Mouse (Mus musculus) urinary bladder, postnatal 14 days (tissue): ENCODE data around the gene Ubash3a.
A peak's percentile ranks its signal among the peaks of the same experiment; 100 is the strongest.

ENCODE experiments used
- DNase-seq: peaks from one replicate; pipeline ENCODE4 v3.0.0; 2021; ENCODE audit warnings: low spot score

Gene Ubash3a

DNA sequence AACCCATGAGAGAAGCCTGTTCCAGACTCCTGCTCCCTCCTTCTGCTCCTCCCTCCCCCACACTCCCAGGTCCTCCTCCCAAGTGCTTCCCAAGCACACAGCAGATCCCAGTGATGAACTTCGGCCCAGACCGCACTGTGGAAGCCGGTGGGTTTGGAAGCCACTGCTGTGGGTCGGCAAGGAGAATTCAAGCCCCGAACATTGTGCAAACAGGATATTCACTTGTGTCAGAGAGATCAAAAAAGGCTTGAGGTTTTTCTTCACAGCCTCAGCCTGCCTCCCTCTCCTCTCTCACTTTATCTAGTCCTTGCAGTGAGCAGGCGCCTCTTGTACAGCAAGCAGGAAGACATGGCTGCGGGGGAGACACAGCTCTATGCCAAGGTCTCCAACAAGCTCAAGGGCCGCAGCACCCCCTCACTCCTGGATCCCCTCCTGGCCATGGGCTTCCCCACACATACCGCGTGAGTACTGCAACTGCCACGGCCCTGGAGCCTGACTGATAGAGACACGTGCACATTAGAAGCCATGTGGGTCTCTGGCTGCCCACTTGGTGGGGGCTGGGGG, at the start of gene Ubash3a:
Ubash3a (plus strand) TSS at position 103 of the 564 bp plus-strand sequence.
- no peak for DNase-seq

DNA sequence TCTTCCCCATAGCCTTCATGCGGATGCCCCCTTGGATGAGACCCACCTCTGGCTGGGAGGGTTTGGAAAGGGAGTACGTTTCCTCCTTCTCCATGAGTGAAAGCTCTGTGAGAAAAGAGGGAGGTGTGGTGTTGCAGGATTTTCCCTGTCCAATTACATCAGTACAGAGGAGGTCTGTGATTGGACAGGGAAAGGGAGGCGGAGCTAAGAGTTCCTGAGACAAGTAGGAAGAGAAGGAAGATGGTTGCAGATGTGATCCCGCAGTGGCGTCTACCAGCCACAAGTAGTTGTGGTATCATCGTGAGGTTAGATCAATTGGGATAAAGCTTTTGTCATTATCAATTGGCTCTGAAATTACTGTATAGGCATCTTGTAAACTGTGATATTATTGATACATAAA, 49.8 kb upstream of the Ubash3a start:
- no peak for DNase-seq

DNA sequence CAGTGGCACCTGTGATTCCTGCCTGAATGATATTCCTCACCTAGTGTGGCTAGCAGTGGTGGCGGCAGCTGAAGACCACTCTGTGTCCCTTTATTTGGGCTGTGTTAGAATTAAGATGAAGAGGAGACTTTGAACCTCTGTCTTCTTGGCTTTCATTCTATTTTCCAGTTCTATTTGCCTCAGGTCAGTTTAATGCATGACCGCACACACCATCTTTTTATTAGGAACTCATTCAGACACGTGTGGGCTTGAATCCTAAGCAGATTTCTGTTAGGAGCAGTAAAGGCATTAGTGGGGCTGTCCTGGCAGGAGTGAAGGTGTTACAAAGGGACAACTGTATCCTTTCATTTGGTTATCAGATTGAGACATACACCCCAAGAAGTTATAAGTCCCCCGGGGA, 47.4 kb upstream of the Ubash3a start:
- DNase-seq = no peak

DNA sequence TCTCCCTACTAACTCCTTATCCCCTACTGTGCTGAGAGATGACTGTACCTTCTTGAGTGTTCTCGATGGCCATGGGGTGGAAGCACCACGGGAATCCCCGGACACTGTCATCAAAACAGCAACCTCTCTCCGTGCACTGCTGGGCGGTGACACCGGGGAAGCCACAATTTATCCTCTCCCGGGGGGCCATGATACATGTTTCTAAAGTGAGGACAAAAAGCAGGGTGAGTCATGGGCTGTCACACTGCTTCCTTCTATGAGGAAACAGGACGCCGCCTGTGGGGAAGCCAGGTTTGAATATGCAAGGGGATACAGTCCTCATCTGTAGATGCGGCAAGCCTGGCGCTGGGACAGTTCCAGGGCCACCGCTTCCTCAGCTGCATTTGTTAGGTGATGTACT, 45.1 kb upstream of the Ubash3a start:
- no peak for DNase-seq

DNA sequence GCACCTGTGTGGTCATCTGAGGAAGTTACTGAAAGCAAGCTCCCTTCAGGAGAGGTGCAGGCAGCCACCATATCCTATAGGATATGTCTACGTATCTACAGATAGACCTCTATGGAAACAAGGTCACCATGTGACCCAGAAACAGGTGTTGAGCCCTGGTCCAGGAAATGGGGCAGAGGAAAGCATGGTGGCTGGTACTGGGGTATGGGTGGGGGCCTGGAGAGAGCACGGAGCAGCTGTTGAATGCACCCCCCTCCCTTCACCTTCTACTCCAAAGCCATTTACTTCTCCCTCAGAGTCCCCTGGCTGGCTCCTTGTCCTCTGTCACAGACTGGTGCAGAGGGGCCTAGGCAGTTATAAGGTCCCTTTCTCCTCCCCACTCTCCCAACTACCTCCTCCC, 43.9 kb upstream of the Ubash3a start:
- DNase-seq = no peak

DNA sequence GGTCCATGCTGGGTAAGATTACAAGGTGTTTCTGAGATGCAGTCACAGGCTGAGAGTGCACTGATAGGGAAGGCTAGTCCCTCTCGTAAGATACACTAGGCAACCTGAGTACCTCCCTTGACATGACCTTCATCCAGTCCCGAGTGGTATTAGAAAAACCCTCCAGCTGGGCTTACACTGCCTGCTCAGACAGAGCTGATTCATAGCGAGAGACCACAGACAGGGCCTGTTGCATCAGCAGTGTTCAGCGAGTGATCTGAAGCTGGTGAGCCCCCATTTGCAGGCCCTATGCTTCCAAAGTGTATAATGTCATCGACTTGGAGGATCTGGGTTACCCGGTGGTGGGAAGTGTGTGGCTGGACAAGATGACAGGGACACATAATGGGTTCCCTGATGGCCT, 42.5 kb upstream of the Ubash3a start, which contains the start of gene Tff1:
Tff1 (minus strand) TSS at position 151 of the 400 bp plus-strand sequence.
- DNase-seq = no peak

DNA sequence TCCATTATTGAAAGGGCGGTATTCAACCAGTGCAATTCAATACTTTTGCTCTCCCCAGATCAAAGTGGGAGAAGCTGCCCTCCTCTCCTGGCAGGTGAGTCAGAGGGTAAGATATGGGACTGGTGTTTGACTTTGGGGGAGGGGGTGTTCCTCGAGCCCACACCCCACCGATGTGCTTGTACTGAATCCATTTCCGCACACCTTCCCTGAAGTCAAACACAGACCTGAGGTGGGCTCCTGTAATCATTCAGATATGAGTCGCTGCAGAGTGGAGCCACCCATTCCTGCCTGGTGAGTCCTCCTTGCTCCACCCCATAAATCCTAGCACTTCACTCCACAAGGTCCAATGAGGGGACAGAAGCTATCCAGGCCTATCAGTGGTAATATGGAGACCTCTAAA, 37.9 kb upstream of the Ubash3a start:
- DNase-seq = no peak

DNA sequence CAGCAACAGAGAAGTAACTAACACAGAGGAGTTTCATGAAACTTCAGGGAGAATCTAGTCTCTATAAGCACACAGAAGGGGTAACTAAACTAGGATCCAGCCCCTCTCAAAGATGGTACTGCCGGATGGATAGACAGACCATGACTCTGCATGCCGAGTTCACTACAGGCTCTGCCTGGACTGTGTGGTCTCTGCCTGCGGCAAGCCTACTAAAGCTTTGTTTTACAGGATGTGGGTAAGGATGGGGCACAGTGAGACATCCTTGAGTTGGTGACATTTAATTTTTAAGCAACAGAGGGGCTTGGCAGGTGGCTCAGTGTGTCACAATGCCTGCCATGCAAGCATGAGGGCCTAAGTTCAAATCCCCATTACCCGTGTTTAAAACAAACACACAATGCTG, 31.4 kb upstream of the Ubash3a start:
- no peak for DNase-seq

DNA sequence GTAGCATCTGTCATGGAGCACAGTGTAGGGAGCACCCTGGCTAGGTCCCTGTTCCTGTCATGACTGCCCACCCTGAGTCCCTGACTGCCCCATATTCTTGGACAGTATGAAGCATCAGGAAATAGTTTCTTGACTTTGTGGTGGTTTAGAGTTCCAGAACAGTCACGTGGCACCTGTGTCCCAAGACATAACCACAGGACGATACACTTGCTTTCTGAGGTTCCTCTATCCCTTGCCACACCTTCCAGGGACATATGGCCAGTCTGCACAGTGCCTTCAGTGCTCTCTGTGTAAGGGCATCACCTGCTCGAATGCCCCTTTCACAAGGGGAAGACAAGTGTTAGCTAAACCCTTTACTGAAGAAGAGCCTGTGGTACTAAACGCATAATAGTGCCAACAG, 26.2 kb upstream of the Ubash3a start:
- no peak for DNase-seq

DNA sequence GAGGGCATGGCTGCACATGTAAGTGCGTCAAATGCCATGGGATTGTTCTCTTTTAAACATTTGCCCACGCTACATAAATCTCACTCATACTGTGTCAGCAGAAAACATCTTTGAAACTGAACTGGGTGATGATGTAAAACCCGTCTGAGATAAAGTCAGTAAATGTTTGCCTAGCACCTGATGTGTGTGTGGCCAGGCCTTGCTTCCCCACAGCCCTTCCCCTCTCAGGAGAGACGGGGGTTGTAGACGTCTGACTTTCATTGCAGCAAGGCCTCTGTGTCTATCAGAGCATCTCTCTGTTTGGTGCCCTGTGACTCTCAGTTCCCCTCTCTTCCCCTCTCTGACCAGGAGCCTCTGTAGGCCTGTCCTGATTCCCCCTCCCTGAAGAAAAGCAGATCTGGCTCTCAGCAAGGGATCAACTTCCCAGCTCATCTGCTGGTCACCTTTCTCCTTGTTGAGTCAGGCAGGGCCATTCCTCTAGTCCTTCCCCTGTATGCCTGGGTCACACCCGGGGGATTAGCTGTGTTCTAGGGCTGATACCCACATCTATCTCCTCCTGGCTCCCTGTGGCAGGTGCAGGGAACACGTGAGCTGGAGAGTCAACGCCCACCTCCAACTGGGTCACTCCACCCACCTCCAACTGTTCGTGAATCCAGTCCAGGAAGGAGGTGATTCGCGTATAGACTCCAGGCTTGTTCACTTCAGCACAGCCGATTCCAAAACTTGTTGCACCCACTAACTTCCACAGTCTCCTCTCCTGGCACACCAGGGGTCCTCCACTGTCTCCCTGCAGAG, 24.3 kb upstream of the Ubash3a start:
- DNase-seq = peak; percentile 18

DNA sequence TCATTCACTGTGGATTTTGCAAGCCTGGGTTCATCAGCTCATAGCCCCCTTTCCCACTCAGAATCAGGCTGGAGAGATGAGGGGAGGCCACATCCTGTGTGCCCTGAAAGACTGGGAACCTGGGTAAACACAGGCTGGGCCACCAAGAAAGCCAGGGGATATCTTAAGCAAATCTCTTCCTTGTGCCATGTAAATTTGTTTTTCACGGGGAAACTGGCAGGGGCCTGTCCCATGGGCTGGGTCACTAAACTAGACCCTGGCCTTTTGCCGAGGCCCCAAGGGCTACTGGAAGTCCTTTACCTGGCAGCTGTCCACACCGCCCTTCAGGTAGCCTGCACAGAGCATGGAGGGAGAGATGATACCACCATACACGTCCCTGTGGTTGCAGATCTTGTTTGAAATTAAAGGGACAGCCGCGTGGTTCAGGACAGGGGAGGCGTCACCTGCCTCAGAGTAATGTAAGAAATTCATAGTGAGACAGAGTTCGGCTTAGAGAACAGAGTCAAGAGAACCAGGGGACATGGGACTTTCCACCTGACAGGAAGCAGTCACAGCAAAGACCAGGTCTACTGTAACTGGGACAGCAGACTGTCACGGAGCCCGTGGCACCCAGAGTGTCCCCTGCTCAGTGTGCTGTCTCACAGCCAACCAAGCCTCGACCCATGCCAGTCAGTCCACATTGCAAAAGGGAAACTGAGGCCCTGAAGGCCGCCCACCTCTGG, 23.2 kb upstream of the Ubash3a start:
- peak; percentile 70 for DNase-seq

DNA sequence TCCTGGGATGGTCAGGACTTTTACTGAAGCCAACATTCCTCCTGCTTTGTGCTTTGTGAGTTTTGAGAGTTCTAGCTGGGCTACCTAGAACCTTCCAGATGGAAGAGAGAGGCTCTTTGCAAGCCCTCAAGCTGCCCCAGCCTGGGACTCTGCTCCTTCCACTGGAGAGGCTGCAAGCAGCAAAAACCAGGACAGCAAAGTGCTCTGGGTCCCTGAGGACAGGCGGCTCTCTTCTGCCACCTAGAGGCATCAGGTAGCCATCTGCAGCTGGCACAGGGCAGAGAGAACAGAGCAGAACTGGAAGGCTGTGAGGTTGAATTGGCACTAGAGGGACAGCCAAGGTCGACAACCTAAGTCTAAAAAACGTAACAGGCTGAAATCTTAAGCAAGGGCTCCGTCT, 20.3 kb upstream of the Ubash3a start:
- DNase-seq = peak; percentile 77

DNA sequence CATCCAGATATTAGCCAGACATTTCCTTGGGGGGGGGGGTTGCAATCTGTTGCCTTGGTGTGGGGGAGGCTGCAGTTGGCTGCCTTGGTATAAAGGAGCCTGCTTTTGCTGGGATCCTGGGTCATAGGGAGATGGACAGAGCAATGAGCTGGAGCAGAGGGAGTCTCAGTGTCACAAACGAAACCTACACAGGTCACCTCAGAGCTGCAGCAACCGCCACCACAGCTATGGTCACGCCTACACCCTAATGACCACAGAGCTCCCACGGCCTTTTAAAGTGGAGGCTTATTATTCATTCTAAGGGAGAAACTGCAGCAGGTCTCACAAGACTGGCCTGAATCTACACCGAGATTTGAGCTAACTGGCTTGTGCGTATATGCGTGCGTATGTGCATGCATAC, 15.8 kb upstream of the Ubash3a start:
- DNase-seq = no peak

DNA sequence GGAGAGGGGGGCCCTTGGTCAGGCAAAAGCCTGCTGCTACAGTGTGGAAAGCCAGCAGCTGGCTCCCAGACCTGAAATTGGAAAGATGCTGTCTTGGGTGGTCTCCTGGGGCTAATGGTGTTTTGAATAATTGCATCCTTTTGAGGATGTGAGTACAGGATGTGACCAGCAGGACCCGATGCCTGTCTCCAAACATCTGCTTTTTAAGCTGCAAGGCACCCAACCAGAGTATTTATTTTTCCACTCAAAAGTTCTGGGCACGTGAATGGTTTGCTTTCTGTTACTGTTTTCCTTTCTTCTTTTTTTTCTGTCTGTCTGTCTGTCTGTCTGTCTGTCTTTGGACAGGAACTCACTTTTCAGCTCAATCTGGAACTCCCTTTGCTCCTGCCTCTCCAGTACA, 15.0 kb upstream of the Ubash3a start:
- no peak for DNase-seq

DNA sequence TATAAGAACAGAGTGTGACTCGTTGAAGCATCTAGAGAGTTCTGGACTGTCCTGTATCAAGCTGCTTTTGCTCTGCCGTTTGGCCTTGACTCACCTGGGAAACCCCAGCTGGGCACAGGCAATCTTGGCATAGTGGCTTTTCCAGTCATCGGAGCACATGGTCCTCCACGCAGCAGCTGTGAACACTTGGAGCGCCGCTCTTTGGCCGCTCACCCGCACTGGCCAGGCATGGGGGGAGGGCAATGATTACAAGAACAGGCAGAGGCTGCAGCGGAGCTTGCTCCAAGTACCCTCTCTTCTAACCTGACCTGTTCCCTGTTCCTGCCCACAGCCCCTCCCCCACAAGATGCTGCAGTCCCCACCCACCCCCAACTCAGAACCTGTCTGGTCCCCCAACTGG, 14.3 kb upstream of the Ubash3a start:
- no peak for DNase-seq

DNA sequence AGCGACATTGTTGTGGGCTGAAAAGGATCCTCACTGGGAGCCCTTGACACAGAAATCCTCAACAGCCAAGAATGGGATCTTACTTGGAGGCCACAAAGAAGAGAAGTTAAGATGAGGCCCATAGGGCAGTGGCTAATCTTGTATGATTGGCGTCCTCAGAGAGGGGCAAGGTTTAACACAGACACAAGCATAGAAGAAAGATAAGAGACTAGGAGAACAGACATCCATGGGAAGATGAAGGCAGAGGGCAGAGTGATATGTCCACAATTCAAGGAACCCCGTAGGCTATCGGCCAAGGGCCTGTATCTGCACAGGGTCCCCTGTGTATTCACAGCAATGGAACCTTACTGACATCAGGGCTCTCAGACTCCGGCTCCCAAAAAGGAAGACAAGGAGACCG, 12.5 kb upstream of the Ubash3a start:
- DNase-seq = no peak

DNA sequence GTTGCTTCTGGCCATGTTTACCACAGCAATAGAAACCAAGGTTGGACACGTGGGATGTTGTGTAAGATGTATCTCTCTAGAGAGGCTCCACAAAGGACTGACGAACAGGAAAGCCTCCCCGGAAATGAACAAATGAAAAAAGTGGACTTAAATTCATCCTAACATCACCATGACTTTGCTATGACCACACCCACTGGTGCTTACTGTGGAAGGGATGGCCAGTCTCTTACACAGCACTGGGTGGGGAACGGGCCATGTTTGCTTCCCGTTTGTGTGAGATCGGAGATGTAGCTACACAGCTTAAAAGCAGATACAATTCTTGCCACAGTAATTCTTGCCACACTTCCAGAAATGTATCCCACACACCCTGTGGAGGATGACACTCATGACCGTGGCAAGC, 11.4 kb upstream of the Ubash3a start:
- DNase-seq = no peak

DNA sequence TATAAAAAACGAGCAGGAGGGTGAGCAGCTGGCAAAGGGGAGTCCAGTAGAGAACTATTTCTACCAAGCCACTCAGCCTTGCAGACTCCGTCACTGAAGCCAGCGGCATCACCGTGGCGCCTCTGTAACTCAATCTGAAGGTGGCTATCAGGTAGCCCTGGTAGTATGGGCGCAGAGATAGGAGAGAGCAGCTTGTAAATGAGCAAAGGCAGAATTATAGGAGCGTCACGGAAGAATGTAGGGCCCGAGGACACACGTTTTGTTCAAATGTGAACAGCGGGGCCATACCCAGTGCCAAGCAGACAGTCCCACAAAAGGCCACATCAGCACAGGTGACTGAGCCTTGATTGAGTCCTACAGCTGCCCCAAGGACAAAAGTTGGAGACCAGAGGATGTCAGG, 8.8 kb upstream of the Ubash3a start, which contains the start of gene Tmprss3:
Tmprss3 (minus strand) TSS at position 101 of the 400 bp plus-strand sequence.
- no peak for DNase-seq

DNA sequence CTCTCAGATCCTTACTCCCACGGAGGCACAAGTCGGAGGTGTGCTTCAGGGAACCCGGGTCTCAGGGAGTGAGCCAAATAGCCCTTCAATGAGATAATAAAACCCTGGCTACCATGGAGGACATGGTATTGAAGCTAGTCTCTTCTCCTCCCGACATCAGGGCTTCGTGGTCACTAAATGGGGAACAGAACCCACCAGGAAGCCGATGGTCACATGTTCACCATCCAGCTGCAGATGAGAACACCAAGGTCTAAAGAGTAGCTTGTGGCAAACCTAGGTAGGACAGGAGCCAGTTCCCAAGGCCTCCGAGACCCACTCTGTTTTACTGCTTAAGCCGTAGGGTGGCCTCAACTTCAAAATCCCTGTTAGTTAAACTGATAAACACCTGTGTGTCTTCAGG, 981 bp downstream of the Ubash3a start:
- no peak for DNase-seq

DNA sequence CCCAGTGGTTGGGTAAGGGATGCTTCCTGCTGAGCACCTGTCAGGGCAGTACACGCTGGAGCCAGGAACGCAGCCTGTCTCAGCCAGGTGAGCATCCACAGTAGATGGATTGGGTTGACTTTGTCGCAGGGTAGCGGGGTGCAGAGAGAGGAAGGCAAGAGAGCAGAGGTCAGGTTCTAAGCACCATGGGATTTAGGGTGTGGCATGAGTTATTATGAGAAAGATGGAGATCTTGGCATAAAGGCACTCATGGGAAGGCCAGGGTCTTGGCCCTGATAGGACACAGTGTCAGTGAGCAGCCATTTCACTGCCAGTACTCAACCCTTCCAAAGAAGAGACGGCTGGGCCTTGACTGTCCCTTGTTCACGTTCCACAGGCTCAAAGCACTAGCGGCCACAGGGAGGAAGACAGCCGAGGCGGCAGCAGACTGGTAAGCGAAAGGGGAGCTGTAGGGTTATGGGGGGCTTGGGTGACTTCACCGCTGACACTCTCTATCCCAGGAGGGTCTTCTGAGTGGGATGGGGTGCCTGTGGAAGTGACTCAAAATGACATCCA, 1.8 kb downstream of the Ubash3a start:
- DNase-seq = no peak

DNA sequence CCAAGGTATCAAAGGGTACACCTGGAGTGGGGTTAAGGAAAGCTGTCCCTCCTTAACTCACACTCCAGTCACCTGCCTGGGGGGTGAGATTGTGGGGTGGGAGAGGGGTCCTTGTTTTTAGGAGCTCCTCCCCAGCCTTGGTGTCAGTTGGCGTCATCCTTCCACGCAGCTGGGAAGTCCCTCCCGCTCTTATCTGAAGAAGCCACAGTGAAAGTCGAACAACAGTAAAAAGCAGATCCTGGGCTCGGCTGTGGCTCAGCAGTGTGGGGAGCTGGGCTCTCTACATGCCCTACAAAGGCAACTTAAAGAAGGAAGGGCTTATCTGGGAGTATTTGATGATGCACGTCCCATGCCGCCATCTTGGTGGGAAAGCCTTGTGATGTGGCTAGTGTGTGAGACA, 2.6 kb downstream of the Ubash3a start:
- DNase-seq = no peak

DNA sequence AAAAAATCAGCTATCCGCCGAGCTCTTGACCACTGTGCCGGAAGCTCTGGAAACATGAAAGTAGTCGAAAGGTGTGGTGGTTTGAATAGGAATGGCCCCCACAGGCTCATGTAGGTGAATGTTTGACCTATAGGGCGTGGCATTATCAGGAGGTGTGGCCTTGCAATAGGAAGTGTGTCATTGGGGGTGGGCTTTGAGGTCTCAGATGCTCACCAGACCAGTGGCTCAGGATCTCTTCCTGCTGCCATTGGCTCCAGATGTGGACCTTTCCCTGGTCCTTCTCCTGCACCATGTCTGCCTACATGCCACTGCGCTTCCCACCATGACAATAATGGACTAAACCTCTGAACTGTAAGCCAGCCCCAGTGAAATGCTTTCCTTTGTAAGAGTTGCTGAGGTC, 4.2 kb downstream of the Ubash3a start:
- no peak for DNase-seq
